Mouse (Mus musculus) ES-E14 (cell line): Measurements from ENCODE around the gene Rpl27a.

Experiments used
- CHD2 ChIP-seq: IDR thresholded peaks from 2 replicates; pipeline ENCODE4 v1.6.1; 2014; ENCODE audit warnings: mild to moderate bottlenecking, low read depth, low read length, inconsistent platforms
- ZC3H11A ChIP-seq: IDR thresholded peaks from 2 replicates; pipeline ENCODE4 v1.6.1; 2012; ENCODE audit warnings: low read depth, mild to moderate bottlenecking, inconsistent platforms, low read length, borderline replicate concordance

DNA sequence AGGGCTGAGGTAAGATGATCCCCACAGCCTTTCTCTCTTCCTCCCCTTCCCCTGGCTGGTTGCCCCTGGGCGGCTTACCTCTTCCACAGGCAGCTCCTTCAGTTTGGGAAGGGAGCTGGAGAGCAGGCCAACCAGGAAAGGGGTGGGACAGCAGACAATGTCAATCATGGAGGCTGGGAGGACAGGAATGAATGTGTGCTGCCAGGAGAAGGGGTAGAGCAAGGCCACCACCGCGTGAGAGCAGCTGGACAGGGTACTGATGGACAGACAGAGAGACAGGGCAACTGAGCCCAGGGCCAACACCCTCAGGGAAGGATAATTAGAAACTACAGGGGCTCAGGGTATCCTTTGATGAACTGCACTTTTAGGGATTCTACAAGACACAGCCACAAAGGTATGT is 8.6 kb downstream of the Rpl27a start:
- TF ChIP-seq ZC3H11A (no peak), CHD2 (no peak)
